Comparison of ENCODE assay signal across 15 mouse cellular contexts in the genomic region with DNA sequence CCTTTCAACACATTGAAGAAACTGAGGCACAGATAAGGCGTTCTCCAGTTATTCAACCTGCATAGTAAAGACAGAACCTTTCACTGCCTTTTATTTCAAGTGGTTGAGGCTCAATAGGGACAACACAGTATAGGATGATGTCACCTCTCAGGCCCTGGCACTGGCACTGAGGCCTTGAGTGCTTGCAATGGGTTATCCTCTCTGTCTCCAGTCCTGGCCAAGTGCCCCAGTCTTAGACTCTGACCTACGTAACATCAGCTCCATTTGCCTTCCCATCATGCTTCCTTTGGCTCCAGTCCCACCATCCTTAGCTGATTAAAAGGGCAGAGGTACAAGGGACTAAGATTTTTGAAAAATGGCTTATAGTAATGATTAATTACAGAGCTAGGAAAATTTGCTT.
"Had no signal": no experiment of that assay in that cellular context is flagged by ENCODE, and none has a peak within 500 bp of the region (broad histone marks: within the 10 kb centered on the region; RNA-seq: fewer than 3 reads in every experiment).

No protein-coding gene starts in this region.

- H3K27me3 ChIP-seq: limb, embryonic 13.5 days; neural tube, embryonic 15.5 days had no signal

- H3K4me2 ChIP-seq: limb, embryonic 13.5 days; liver, embryonic 11.5 days; lung, embryonic 14.5 days; neural tube, embryonic 15.5 days had no signal

- H3K4me3 ChIP-seq: limb, embryonic 13.5 days; midbrain, embryonic 10.5 days; myocyte; neural tube, embryonic 15.5 days had no signal

- H3K4me1 ChIP-seq: limb, embryonic 13.5 days; neural tube, embryonic 15.5 days had no signal

- H3K9ac ChIP-seq: limb, embryonic 13.5 days; lung, embryonic 14.5 days; neural tube, embryonic 15.5 days had no signal

- H3K9me3 ChIP-seq: limb, embryonic 13.5 days; midbrain, embryonic 10.5 days; neural tube, embryonic 15.5 days had no signal

- DNase-seq: kidney, postnatal 25 days; layer of hippocampus, adult 9-11 months; layer of hippocampus, postnatal 36 days; lung, embryonic 14.5 days; lung, postnatal 10 days; lung, postnatal 4 days; midbrain, embryonic 14.5 days; right cerebral cortex, adult 18-20 months; right cerebral cortex, postnatal 25 days; thymus, postnatal 14 days had no signal

- H3K36me3 ChIP-seq: limb, embryonic 13.5 days; midbrain, embryonic 10.5 days; neural tube, embryonic 15.5 days had no signal

- H3K27ac ChIP-seq: limb, embryonic 13.5 days; midbrain, embryonic 10.5 days; neural tube, embryonic 15.5 days had no signal
